Mouse (Mus musculus) stomach, adult 2 months (tissue): ENCODE data around the gene Hsf2. TPM values are rescaled to one million over a fixed set of nuclear protein-coding genes. Genes with fewer than 3 reads are reported as not detected.

Experiments used
- polyA plus RNA-seq: library from polyadenylated mRNA; depleted of rRNA; stranded (reverse); fragments of >200 nt; gene quantifications from 2 replicates; pipeline ENCODE4 v1.2.3, GENCODE M21; 2012; rRNA removed

Hsf2 gene
- polyA plus RNA-seq: 0.63 and 0.79 TPM in 2 replicates

GRCm38 (mm10) chr10:57485908-57486541 is at the start of gene Hsf2:
Hsf2 (plus strand) TSS chr10:57486385.

GRCm38 (mm10) chr10:57532218-57533101 is 46.3 kb downstream of the Hsf2 start, which contains the start of gene Serinc1:
Serinc1 (minus strand) TSS chr10:57532530.

Other genes starting within 250 kb of the Hsf2 start
- gene Serinc1, start 46.1 kb downstream of the Hsf2 start, polyA plus RNA-seq: 4.0 and 9.5 TPM in 2 replicates
- gene Pkib, start 145.6 kb downstream of the Hsf2 start, polyA plus RNA-seq: 0.18 and 0.41 TPM in 2 replicates